Mouse (Mus musculus): ENCODE data around the gene Dip2c. TPM values are rescaled to one million over a fixed set of nuclear protein-coding genes. Genes with fewer than 3 reads are reported as not detected.

Gene Dip2c
- total and polyA plus RNA-seq, 3 experiments = not detected

- H3K9ac ChIP-seq (ENCODE audit: control insufficient read depth, low read depth, low read length, poor library complexity, severe bottlenecking) = no peak overlapping the region
- no peaks in the 10 kb centered on the region for H3K4me1 ChIP-seq (ENCODE audit: control insufficient read depth in 1 of 2, insufficient read depth in 2 of 2, low read length in 2 of 2)
- H3K36me3 ChIP-seq (ENCODE audit: control insufficient read depth in 1 of 2, insufficient read depth in 2 of 2, low read length in 2 of 2) = no peaks in the 10 kb centered on the region
- no peak for TF ChIP-seq MAX (IDR thresholded peaks at IDR 0.05; ENCODE audit: low read length)
- no peak for TF ChIP-seq NRF1 (IDR thresholded peaks at IDR 0.05; ENCODE audit: insufficient read depth, low read depth, low read length, poor library complexity, severe bottlenecking)
- TF ChIP-seq EP300 (IDR thresholded peaks at IDR 0.05; ENCODE audit: low read depth in 1 of 2, low read length in 2 of 2) = no peak
- TF ChIP-seq ZKSCAN1 (IDR thresholded peaks at IDR 0.05; ENCODE audit: low read depth, low read length) = no peak
- TF ChIP-seq CHD2 (IDR thresholded peaks at IDR 0.05; ENCODE audit: low read length) = no peak
- no peak for TF ChIP-seq ZMIZ1 (IDR thresholded peaks at IDR 0.05; ENCODE audit: low read depth, low read length)
- no peak for TF ChIP-seq ZC3H11A (IDR thresholded peaks at IDR 0.05; ENCODE audit: low read depth, low read length)
- DNase-seq (ENCODE audit: low read depth, low spot score) = no peak
- H3K79me2 ChIP-seq (ENCODE audit: control insufficient read depth, insufficient read depth, low read length, poor library complexity) = no peaks in the 10 kb centered on the region
- no peak overlapping the region for H3K27ac ChIP-seq (ENCODE audit: control insufficient read depth, low read depth, low read length)
- no peaks in the 10 kb centered on the region for H3K9me3 ChIP-seq (replicated peaks; ENCODE audit: insufficient read depth, low read length)
- no peak overlapping the region for H3K4me3 ChIP-seq (ENCODE audit: control insufficient read depth in 1 of 2, insufficient read depth in 1 of 2, low read depth in 2 of 2, low read length in 2 of 2)
- peaks cover 0 to 4% of the 10 kb centered on the region in 2 experiments; a peak in 2 of 4 replicates for H3K27me3 ChIP-seq (ENCODE audit: control insufficient read depth in 1 of 2, insufficient read depth in 2 of 2, low read length in 2 of 2)
Measured at GRCm38 (mm10) chr13:9289916-9290315, 13.6 kb downstream of the Dip2c start.

- Histone ChIP-seq H3K9ac (ENCODE audit: control insufficient read depth, low read depth, low read length, poor library complexity, severe bottlenecking) (no peak overlapping the region), H3K27ac (ENCODE audit: control insufficient read depth, low read depth, low read length) (no peak overlapping the region)
- TF ChIP-seq E2F4 (IDR thresholded peaks at IDR 0.05; ENCODE audit: borderline replicate concordance, low read depth, low read length) (no peak), RAD21 (IDR thresholded peaks at IDR 0.05; ENCODE audit: low read depth, low read length) (no peak), GABPA (IDR thresholded peaks at IDR 0.05; ENCODE audit: low read depth, low read length) (no peak), POLR2AphosphoS5 (IDR thresholded peaks at IDR 0.05; ENCODE audit: borderline replicate concordance, low read depth, low read length) (no peak), POLR2AphosphoS2 (IDR thresholded peaks at IDR 0.05; ENCODE audit: low read length) (no peak), MXI1 (IDR thresholded peaks at IDR 0.05; ENCODE audit: low read depth, low read length) (no peak), MYC (IDR thresholded peaks at IDR 0.05; ENCODE audit: low read depth, low read length) (no peak), MYB (IDR thresholded peaks at IDR 0.05; ENCODE audit: low read depth, low read length) (no peak), ZC3H11A (IDR thresholded peaks at IDR 0.05; ENCODE audit: low read depth, low read length) (no peak)
Measured at GRCm38 (mm10) chr13:9296285-9296684, 20.0 kb downstream of the Dip2c start.

GRCm38 (mm10) chr13:9297266-9297665 is 20.9 kb downstream of the Dip2c start:
- DNase-seq (ENCODE audit: low read depth, low spot score) = no peak
- H3K4me3 ChIP-seq (ENCODE audit: control insufficient read depth in 1 of 2, insufficient read depth in 1 of 2, low read depth in 2 of 2, low read length in 2 of 2) = no peak overlapping the region
- H3K4me1 ChIP-seq (ENCODE audit: control insufficient read depth in 1 of 2, insufficient read depth in 2 of 2, low read length in 2 of 2) = no peaks in the 10 kb centered on the region
- no peaks in the 10 kb centered on the region for H3K36me3 ChIP-seq (ENCODE audit: control insufficient read depth in 1 of 2, insufficient read depth in 2 of 2, low read length in 2 of 2)
- no peaks in the 10 kb centered on the region for H3K79me2 ChIP-seq (ENCODE audit: control insufficient read depth, insufficient read depth, low read length, poor library complexity)
- H3K9ac ChIP-seq (ENCODE audit: control insufficient read depth, low read depth, low read length, poor library complexity, severe bottlenecking) = no peak overlapping the region
- no peaks in the 10 kb centered on the region for H3K9me3 ChIP-seq (replicated peaks; ENCODE audit: insufficient read depth, low read length)
- no peak overlapping the region for H3K27ac ChIP-seq (ENCODE audit: control insufficient read depth, low read depth, low read length)
- no peaks in the 10 kb centered on the region; a peak in 1 of 4 replicates for H3K27me3 ChIP-seq (ENCODE audit: control insufficient read depth in 1 of 2, insufficient read depth in 2 of 2, low read length in 2 of 2)
- no peak for TF ChIP-seq USF2 (IDR thresholded peaks at IDR 0.05; ENCODE audit: borderline replicate concordance in 1 of 2, insufficient read depth in 1 of 2, low read depth in 1 of 2, low read length in 2 of 2)
- no peak for TF ChIP-seq ETS1 (IDR thresholded peaks at IDR 0.05; ENCODE audit: low read depth, low read length)
- TF ChIP-seq E2F4 (IDR thresholded peaks at IDR 0.05; ENCODE audit: borderline replicate concordance, low read depth, low read length) = no peak
- TF ChIP-seq MYC (IDR thresholded peaks at IDR 0.05; ENCODE audit: low read depth, low read length) = no peak
- no peak for TF ChIP-seq NRF1 (IDR thresholded peaks at IDR 0.05; ENCODE audit: insufficient read depth, low read depth, low read length, poor library complexity, severe bottlenecking)
- TF ChIP-seq MAZ (IDR thresholded peaks at IDR 0.05; ENCODE audit: low read depth, low read length) = no peak
- TF ChIP-seq POLR2A (IDR thresholded peaks at IDR 0.05; ENCODE audit: control insufficient read depth in 1 of 2, insufficient read depth in 1 of 2, low read depth in 1 of 2, low read length in 2 of 2, poor library complexity in 1 of 2) = no peak
- TF ChIP-seq NELFE (IDR thresholded peaks at IDR 0.05; ENCODE audit: low read depth, low read length) = no peak
- no peak for TF ChIP-seq CHD1 (IDR thresholded peaks at IDR 0.05; ENCODE audit: low read depth, low read length)
- no peak for TF ChIP-seq SIN3A (IDR thresholded peaks at IDR 0.05; ENCODE audit: low read length)
- TF ChIP-seq POLR2AphosphoS5 (IDR thresholded peaks at IDR 0.05; ENCODE audit: borderline replicate concordance, low read depth, low read length) = no peak
- no peak for TF ChIP-seq ZC3H11A (IDR thresholded peaks at IDR 0.05; ENCODE audit: low read depth, low read length)
- no peak for TF ChIP-seq TAL1 (IDR thresholded peaks at IDR 0.05; ENCODE audit: low read length)
- no peak for TF ChIP-seq UBTF (IDR thresholded peaks at IDR 0.05; ENCODE audit: borderline replicate concordance, insufficient read depth, low read depth, low read length)
- no peak for TF ChIP-seq TBP (IDR thresholded peaks at IDR 0.05; ENCODE audit: low read depth, low read length)
- no peak for TF ChIP-seq GABPA (IDR thresholded peaks at IDR 0.05; ENCODE audit: low read depth, low read length)
- TF ChIP-seq ELF1 (IDR thresholded peaks at IDR 0.05; ENCODE audit: low read depth, low read length) = no peak

More at GRCm38 (mm10) chr13:9296285-9296684, 20.0 kb downstream of the Dip2c start:
- H3K4me1 ChIP-seq (ENCODE audit: control insufficient read depth in 1 of 2, insufficient read depth in 2 of 2, low read length in 2 of 2) = no peaks in the 10 kb centered on the region
- no peaks in the 10 kb centered on the region for H3K9me3 ChIP-seq (replicated peaks; ENCODE audit: insufficient read depth, low read length)
- no peaks in the 10 kb centered on the region; a peak in 1 of 4 replicates for H3K27me3 ChIP-seq (ENCODE audit: control insufficient read depth in 1 of 2, insufficient read depth in 2 of 2, low read length in 2 of 2)
- no peak for DNase-seq (ENCODE audit: low read depth, low spot score)
- no peaks in the 10 kb centered on the region for H3K79me2 ChIP-seq (ENCODE audit: control insufficient read depth, insufficient read depth, low read length, poor library complexity)
- no peak overlapping the region for H3K4me3 ChIP-seq (ENCODE audit: control insufficient read depth in 1 of 2, insufficient read depth in 1 of 2, low read depth in 2 of 2, low read length in 2 of 2)
- no peaks in the 10 kb centered on the region for H3K36me3 ChIP-seq (ENCODE audit: control insufficient read depth in 1 of 2, insufficient read depth in 2 of 2, low read length in 2 of 2)
